Mouse (Mus musculus): ENCODE data around the gene Fgfr2.

The Fgfr2 gene

GRCm38 (mm10) chr7:132088606-132089005, 1034.5 kb downstream of the Fgfr2 start:
- no peak for DNase-seq (ENCODE audit: inconsistent age in 2 of 2, low spot score in 1 of 2)

- DNase-seq (ENCODE audit: inconsistent age in 2 of 2, low spot score in 1 of 2): peak in 1 of 2 experiments; percentile 49
These were observed 1035.0 kb downstream of the Fgfr2 start for GRCm38 (mm10) chr7:132088181-132088580.

GRCm38 (mm10) chr7:132075825-132076224, 1047.3 kb downstream of the Fgfr2 start:
- DNase-seq (ENCODE audit: inconsistent age in 2 of 2, low spot score in 1 of 2): no peak

GRCm38 (mm10) chr7:132074503-132074902, 1048.6 kb downstream of the Fgfr2 start:
- no peak for DNase-seq (ENCODE audit: inconsistent age in 2 of 2, low spot score in 1 of 2)

GRCm38 (mm10) chr7:132070877-132071625, 1052.1 kb downstream of the Fgfr2 start:
- DNase-seq (ENCODE audit: inconsistent age in 2 of 2, low spot score in 1 of 2): peak; percentile 53 to 76

GRCm38 (mm10) chr7:132067951-132068350, 1055.2 kb downstream of the Fgfr2 start:
- DNase-seq (ENCODE audit: inconsistent age in 2 of 2, low spot score in 1 of 2): no peak

GRCm38 (mm10) chr7:132067511-132067910, 1055.6 kb downstream of the Fgfr2 start:
- peak; percentile 32 to 84 for DNase-seq (ENCODE audit: inconsistent age in 2 of 2, low spot score in 1 of 2)

- DNase-seq (ENCODE audit: inconsistent age in 2 of 2, low spot score in 1 of 2): no peak
These were observed 1063.0 kb downstream of the Fgfr2 start for GRCm38 (mm10) chr7:132060116-132060515.

- DNase-seq (ENCODE audit: inconsistent age in 2 of 2, low spot score in 1 of 2): no peak
These were observed 1066.6 kb downstream of the Fgfr2 start for GRCm38 (mm10) chr7:132056565-132056964.

GRCm38 (mm10) chr7:132046662-132047061, 1076.5 kb downstream of the Fgfr2 start:
- no peak for DNase-seq (ENCODE audit: inconsistent age in 2 of 2, low spot score in 1 of 2)

GRCm38 (mm10) chr7:132031940-132032531, 1091.1 kb downstream of the Fgfr2 start:
- DNase-seq (ENCODE audit: inconsistent age in 2 of 2, low spot score in 1 of 2): no peak

GRCm38 (mm10) chr7:132026671-132027070, 1096.5 kb downstream of the Fgfr2 start:
- DNase-seq (ENCODE audit: inconsistent age in 2 of 2, low spot score in 1 of 2): peak; percentile 54 to 63

- no peak for DNase-seq (ENCODE audit: inconsistent age in 2 of 2, low spot score in 1 of 2)
These were observed 1097.6 kb downstream of the Fgfr2 start for GRCm38 (mm10) chr7:132025591-132025990.

GRCm38 (mm10) chr7:132015933-132016332, 1107.2 kb downstream of the Fgfr2 start:
- DNase-seq (ENCODE audit: inconsistent age in 2 of 2, low spot score in 1 of 2): no peak

- no peak for DNase-seq (ENCODE audit: inconsistent age in 2 of 2, low spot score in 1 of 2)
These were observed 1108.0 kb downstream of the Fgfr2 start for GRCm38 (mm10) chr7:132015193-132015592.

- DNase-seq (ENCODE audit: inconsistent age in 2 of 2, low spot score in 1 of 2): no peak
These were observed 1109.2 kb downstream of the Fgfr2 start for GRCm38 (mm10) chr7:132013970-132014369.

- DNase-seq (ENCODE audit: inconsistent age in 2 of 2, low spot score in 1 of 2): no peak
These were observed 1110.0 kb downstream of the Fgfr2 start for GRCm38 (mm10) chr7:132012969-132013679.

- no peak for DNase-seq (ENCODE audit: inconsistent age in 2 of 2, low spot score in 1 of 2)
These were observed 1114.1 kb downstream of the Fgfr2 start for GRCm38 (mm10) chr7:132009002-132009401.

GRCm38 (mm10) chr7:132005996-132006696, 1117.0 kb downstream of the Fgfr2 start:
- DNase-seq (ENCODE audit: inconsistent age in 2 of 2, low spot score in 1 of 2): no peak

- no peak for DNase-seq (ENCODE audit: inconsistent age in 2 of 2, low spot score in 1 of 2)
These were observed 1130.3 kb downstream of the Fgfr2 start for GRCm38 (mm10) chr7:131992873-131993272.

GRCm38 (mm10) chr7:131992226-131992625, 1130.9 kb downstream of the Fgfr2 start:
- DNase-seq (ENCODE audit: inconsistent age in 2 of 2, low spot score in 1 of 2): no peak
